Mouse (Mus musculus): Measurements from ENCODE around the gene Stxbp3.

- no peak for TF ChIP-seq CTCF (IDR thresholded peaks at IDR 0.05; ENCODE audit: low read depth)
- no peak for TF ChIP-seq EP300 (IDR thresholded peaks at IDR 0.05; ENCODE audit: low read depth)
Measured at GRCm38 (mm10) chr3:108887618-108887975, 47.3 kb upstream of the Stxbp3 start.
